Mouse (Mus musculus): ENCODE measurements at regions not wholly inside any gene's neighbourhood (a gene's known extent, or its start where the extent isn't known, plus 50 kb on each side); places are given as distances from the start of the nearest gene placed in this dataset.

- H3K4me1 ChIP-seq (ENCODE audit: control insufficient read depth in 1 of 2, insufficient read depth in 2 of 2), result no peaks in the 10 kb centered on the region
- no peak for DNase-seq (ENCODE audit: extremely low read depth)
- H3K27me3 ChIP-seq (replicated peaks), result no peaks in the 10 kb centered on the region
- in situ Hi-C loops (cut with MboI; ENCODE audit: low pct_ligation_motif_present, low pct_unique_long_range_greater_than_20kb, low sequenced_read_pairs), result no loop called here
- no peak overlapping the region for H3K27ac ChIP-seq (ENCODE audit: insufficient read depth, low read depth)
- peaks cover 85% of the 10 kb centered on the region for H3K9me3 ChIP-seq (replicated peaks; ENCODE audit: low read length)
- H3K9ac ChIP-seq (ENCODE audit: insufficient read depth, low read depth), result no peak overlapping the region
- no peaks in the 10 kb centered on the region for H3K79me2 ChIP-seq (replicated peaks; ENCODE audit: control insufficient read depth, extremely low read depth, insufficient read depth, poor library complexity, severe bottlenecking)
- H3K4me2 ChIP-seq (ENCODE audit: insufficient read depth, low read depth, poor library complexity, severe bottlenecking), result no peak overlapping the region
- no peaks in the 10 kb centered on the region for H3K36me3 ChIP-seq (replicated peaks in 1 of 2; ENCODE audit: control insufficient read depth in 1 of 2, insufficient read depth in 1 of 2, low read length in 1 of 2)
- dilution Hi-C loops (cut with MboI; ENCODE audit: extremely low pct_ligation_motif_present, extremely low pct_unique_long_range_greater_than_20kb, low sequenced_read_pairs), result no loop called here
- H3K4me3 ChIP-seq (replicated peaks in 1 of 3; ENCODE audit: low read depth in 2 of 3, low read length in 2 of 3, poor library complexity in 1 of 3), result no peak overlapping the region
- TF ChIP-seq TBP (conservative IDR thresholded peaks at IDR 0.05; ENCODE audit: low read depth, low read length), result no peak
- no peak for TF ChIP-seq UBTF (IDR thresholded peaks at IDR 0.05; ENCODE audit: low read depth, low read length)
Observed at GRCm38 (mm10) chr4:152757191-152757590, 279.5 kb upstream of the Kcnab2 start.

GRCm38 (mm10) chr4:152756535-152756934, 278.9 kb upstream of the Kcnab2 start:
- H3K79me2 ChIP-seq (replicated peaks; ENCODE audit: control insufficient read depth, extremely low read depth, insufficient read depth, poor library complexity, severe bottlenecking), result no peaks in the 10 kb centered on the region
- no peak overlapping the region for H3K4me2 ChIP-seq (ENCODE audit: insufficient read depth, low read depth, poor library complexity, severe bottlenecking)
- no peak for DNase-seq (ENCODE audit: extremely low read depth)
- peaks cover 82% of the 10 kb centered on the region for H3K9me3 ChIP-seq (replicated peaks; ENCODE audit: low read length)
- no peaks in the 10 kb centered on the region for H3K36me3 ChIP-seq (replicated peaks in 1 of 2; ENCODE audit: control insufficient read depth in 1 of 2, insufficient read depth in 1 of 2, low read length in 1 of 2)
- no peak overlapping the region for H3K9ac ChIP-seq (ENCODE audit: insufficient read depth, low read depth)
- in situ Hi-C loops (cut with MboI; ENCODE audit: low pct_ligation_motif_present, low pct_unique_long_range_greater_than_20kb, low sequenced_read_pairs), result no loop called here
- no peak overlapping the region for H3K4me3 ChIP-seq (replicated peaks in 1 of 3; ENCODE audit: low read depth in 2 of 3, low read length in 2 of 3, poor library complexity in 1 of 3)
- no peaks in the 10 kb centered on the region for H3K4me1 ChIP-seq (ENCODE audit: control insufficient read depth in 1 of 2, insufficient read depth in 2 of 2)
- dilution Hi-C loops (cut with MboI; ENCODE audit: extremely low pct_ligation_motif_present, extremely low pct_unique_long_range_greater_than_20kb, low sequenced_read_pairs), result no loop called here
- no peaks in the 10 kb centered on the region for H3K27me3 ChIP-seq (replicated peaks)
- no peak overlapping the region for H3K27ac ChIP-seq (ENCODE audit: insufficient read depth, low read depth)
- no peak for TF ChIP-seq KAT2A (IDR thresholded peaks at IDR 0.05; ENCODE audit: insufficient replicate concordance, low read length)
- no peak for TF ChIP-seq POLR2AphosphoS2 (IDR thresholded peaks at IDR 0.05; ENCODE audit: low read depth, low read length)
- TF ChIP-seq EP300 (IDR thresholded peaks at IDR 0.05; ENCODE audit: low read length), result no peak
- no peak for TF ChIP-seq MYC (IDR thresholded peaks at IDR 0.05; ENCODE audit: low read depth, low read length)
- TF ChIP-seq E2F4 (IDR thresholded peaks at IDR 0.05; ENCODE audit: insufficient replicate concordance, low read depth, low read length), result no peak
- no peak for TF ChIP-seq JUND (conservative IDR thresholded peaks at IDR 0.05; ENCODE audit: low read depth, low read length)
- TF ChIP-seq ELF1 (IDR thresholded peaks at IDR 0.05; ENCODE audit: low read depth, low read length), result no peak
- TF ChIP-seq USF2 (conservative IDR thresholded peaks at IDR 0.05; ENCODE audit: low read depth, low read length), result no peak
- TF ChIP-seq NELFE (IDR thresholded peaks at IDR 0.05; ENCODE audit: low read depth, low read length), result no peak
- TF ChIP-seq ETS1 (conservative IDR thresholded peaks at IDR 0.05; ENCODE audit: low read depth, low read length), result no peak
- TF ChIP-seq CHD2 (IDR thresholded peaks at IDR 0.05; ENCODE audit: low read length), result no peak
- TF ChIP-seq JUN (IDR thresholded peaks at IDR 0.05; ENCODE audit: insufficient read depth, low read depth, low read length), result no peak
- no peak for TF ChIP-seq POLR2A (IDR thresholded peaks at IDR 0.05; ENCODE audit: low read depth, low read length)
- TF ChIP-seq ZC3H11A (IDR thresholded peaks at IDR 0.05; ENCODE audit: low read depth, low read length), result no peak
- no peak for TF ChIP-seq MAFK (IDR thresholded peaks at IDR 0.05; ENCODE audit: insufficient replicate concordance, low read length)
